Mouse (Mus musculus) heart, embryonic 11.5 days (tissue): Measurements from ENCODE around the gene Sp110. TPM values are rescaled to one million over a fixed set of nuclear protein-coding genes. Genes with fewer than 3 reads are reported as not detected.
"Not testable (repeated sequence)": the region's sequence is repeated elsewhere in the genome, so short reads cannot be mapped to it uniquely, and the experiment has no call there.

Experiments
- ATAC-seq: fragments of 200-750 bp; cut with Nextera tagmentation; replicated peaks from 2 replicates; pipeline ENCODE4 v1.8.0; 2017; ENCODE audit warnings: moderate library complexity; ENCODE audit not compliant: insufficient number of reproducible peaks, low FRiP score, low TSS enrichment
- H3K27ac ChIP-seq: fragments of 300-500 bp; sonication (generic); 2 replicates; pipeline ENCODE4 v1.5.1; 2014; ENCODE audit warnings: mild to moderate bottlenecking, low read depth, low read length
- H3K27me3 ChIP-seq: fragments of 300-500 bp; sonication (generic); 2 replicates; pipeline ENCODE4 v1.6.1; 2014; ENCODE audit warnings: mild to moderate bottlenecking, low read length, mixed read lengths; ENCODE audit not compliant: control insufficient read depth, insufficient read depth
- H3K36me3 ChIP-seq: fragments of 300-500 bp; sonication (generic); 2 replicates; pipeline ENCODE4 v1.6.1; 2014; ENCODE audit warnings: mild to moderate bottlenecking, low read length, moderate library complexity, mixed read lengths; ENCODE audit not compliant: control insufficient read depth, insufficient read depth
- H3K4me1 ChIP-seq: fragments of 300-500 bp; sonication (generic); 2 replicates; pipeline ENCODE4 v1.6.1; 2014; ENCODE audit warnings: low read length; ENCODE audit not compliant: control insufficient read depth, insufficient read depth
- H3K4me2 ChIP-seq: fragments of 300-500 bp; sonication (generic); 2 replicates; pipeline ENCODE4 v1.6.1; 2014; ENCODE audit warnings: mild to moderate bottlenecking, moderate library complexity
- H3K4me3 ChIP-seq: fragments of 300-500 bp; sonication (generic); 2 replicates; pipeline ENCODE4 v1.5.1; 2014; ENCODE audit warnings: low read depth, low read length
- H3K9ac ChIP-seq: fragments of 300-500 bp; sonication (generic); 2 replicates; pipeline ENCODE4 v1.6.1; 2014; ENCODE audit warnings: mild to moderate bottlenecking, low read depth, low read length, moderate library complexity
- H3K9me3 ChIP-seq: fragments of 300-500 bp; sonication (generic); replicated peaks from 2 replicates; pipeline ENCODE4 v1.6.1; 2016; ENCODE audit warnings: low read length; ENCODE audit not compliant: control insufficient read depth
- WGBS: fragments of 180-500 bp; shearing (Covaris S2); extraction: QIAGEN DNeasy Blood & Tissue Kit; methylation state at CpG from one replicate; pipeline ENCODE4 v1.1.7; 2014; ENCODE audit not compliant: insufficient replicate concordance; 5-methylcytosine and 5-hydroxymethylcytosine counted together
- polyA plus RNA-seq: library from polyadenylated mRNA; unstranded; fragments of >200 nt; fragmentation: Nextera tagmentation; extraction: Ambion mirVana; gene quantifications from 2 replicates; pipeline ENCODE4 v1.2.1, GENCODE M21; 2014

Sp110 gene
- 0.48 and 1.4 TPM in 2 replicates for polyA plus RNA-seq

- not testable (repeated sequence) for H3K27ac ChIP-seq, H3K4me2 ChIP-seq, H3K9me3 ChIP-seq, H3K4me3 ChIP-seq, H3K36me3 ChIP-seq, H3K9ac ChIP-seq, ATAC-seq, H3K4me1 ChIP-seq, H3K27me3 ChIP-seq
- 68% methylated on average over 16 of the region's 17 CpGs for WGBS
Measured at GRCm38 (mm10) chr1:85598271-85599012, at the start of gene Sp110. TSS of gene Sp110 (minus strand) at chr1:85598817.

- 67% methylated on average over 4 of the region's 4 CpGs for WGBS
- not testable (repeated sequence) for H3K9ac ChIP-seq, ATAC-seq
Measured at GRCm38 (mm10) chr1:85638144-85638543, 39.5 kb upstream of the Sp110 start.

GRCm38 (mm10) chr1:85636936-85637335, 38.3 kb upstream of the Sp110 start:
- not testable (repeated sequence) for H3K4me1 ChIP-seq, H3K36me3 ChIP-seq, H3K9ac ChIP-seq, H3K27ac ChIP-seq, ATAC-seq, H3K27me3 ChIP-seq, H3K4me2 ChIP-seq, H3K4me3 ChIP-seq, H3K9me3 ChIP-seq
- 59% methylated on average over 3 of the region's 3 CpGs for WGBS

More at GRCm38 (mm10) chr1:85638144-85638543, 39.5 kb upstream of the Sp110 start:
- H3K27ac ChIP-seq, H3K4me3 ChIP-seq, H3K27me3 ChIP-seq, H3K4me2 ChIP-seq, H3K4me1 ChIP-seq, H3K9me3 ChIP-seq, H3K36me3 ChIP-seq: not testable (repeated sequence)

GRCm38 (mm10) chr1:85618689-85619088, 20.1 kb upstream of the Sp110 start:
- not testable (repeated sequence) for H3K27me3 ChIP-seq, H3K9ac ChIP-seq, H3K4me3 ChIP-seq, H3K4me1 ChIP-seq, H3K36me3 ChIP-seq, H3K4me2 ChIP-seq, ATAC-seq, H3K9me3 ChIP-seq, H3K27ac ChIP-seq
- 62% methylated on average over 1 of the region's 1 CpGs for WGBS

GRCm38 (mm10) chr1:85617161-85617560, 18.5 kb upstream of the Sp110 start:
- not testable (repeated sequence) for H3K9me3 ChIP-seq, H3K27me3 ChIP-seq, H3K36me3 ChIP-seq, H3K9ac ChIP-seq, H3K4me3 ChIP-seq, H3K27ac ChIP-seq, ATAC-seq, H3K4me1 ChIP-seq, H3K4me2 ChIP-seq
- WGBS, result 55% methylated on average over 4 of the region's 5 CpGs

GRCm38 (mm10) chr1:85615819-85616218, 17.2 kb upstream of the Sp110 start:
- ATAC-seq, H3K36me3 ChIP-seq, H3K27ac ChIP-seq, H3K9ac ChIP-seq, H3K27me3 ChIP-seq, H3K4me1 ChIP-seq, H3K9me3 ChIP-seq, H3K4me2 ChIP-seq, H3K4me3 ChIP-seq: not testable (repeated sequence)
- 54% methylated on average over 3 of the region's 3 CpGs for WGBS

- H3K4me3 ChIP-seq, H3K36me3 ChIP-seq, H3K27ac ChIP-seq, H3K9me3 ChIP-seq, H3K4me2 ChIP-seq, H3K9ac ChIP-seq, H3K4me1 ChIP-seq, H3K27me3 ChIP-seq, ATAC-seq: not testable (repeated sequence)
- WGBS, result 86% methylated on average over 3 of the region's 3 CpGs
Measured at GRCm38 (mm10) chr1:85615096-85615495, 16.5 kb upstream of the Sp110 start.

GRCm38 (mm10) chr1:85610581-85610980, 12.0 kb upstream of the Sp110 start:
- not testable (repeated sequence) for H3K4me3 ChIP-seq, H3K9me3 ChIP-seq, ATAC-seq, H3K9ac ChIP-seq, H3K27ac ChIP-seq, H3K4me1 ChIP-seq, H3K36me3 ChIP-seq, H3K4me2 ChIP-seq, H3K27me3 ChIP-seq
- no CpG with 5 or more reads among the region's 4 CpGs for whole genome bisulfite sequencing

GRCm38 (mm10) chr1:85608361-85608760, 9.7 kb upstream of the Sp110 start:
- not testable (repeated sequence) for ATAC-seq, H3K36me3 ChIP-seq, H3K27ac ChIP-seq, H3K27me3 ChIP-seq, H3K4me2 ChIP-seq, H3K9ac ChIP-seq, H3K4me3 ChIP-seq, H3K9me3 ChIP-seq, H3K4me1 ChIP-seq
- 72% methylated on average over 3 of the region's 4 CpGs for WGBS
